Mouse (Mus musculus): ENCODE measurements around the gene Mrm3. TPM values are rescaled to one million over a fixed set of nuclear protein-coding genes. Genes with fewer than 3 reads are reported as not detected.
"Not testable (repeated sequence)": the region's sequence is repeated elsewhere in the genome, so short reads cannot be mapped to it uniquely, and the experiment has no call there.

Mrm3 gene
- polyA plus RNA-seq (2014; fragmentation: Nextera tagmentation; extraction: Ambion mirVana) = 25.2 and 29.3 TPM in 2 replicates

DNA sequence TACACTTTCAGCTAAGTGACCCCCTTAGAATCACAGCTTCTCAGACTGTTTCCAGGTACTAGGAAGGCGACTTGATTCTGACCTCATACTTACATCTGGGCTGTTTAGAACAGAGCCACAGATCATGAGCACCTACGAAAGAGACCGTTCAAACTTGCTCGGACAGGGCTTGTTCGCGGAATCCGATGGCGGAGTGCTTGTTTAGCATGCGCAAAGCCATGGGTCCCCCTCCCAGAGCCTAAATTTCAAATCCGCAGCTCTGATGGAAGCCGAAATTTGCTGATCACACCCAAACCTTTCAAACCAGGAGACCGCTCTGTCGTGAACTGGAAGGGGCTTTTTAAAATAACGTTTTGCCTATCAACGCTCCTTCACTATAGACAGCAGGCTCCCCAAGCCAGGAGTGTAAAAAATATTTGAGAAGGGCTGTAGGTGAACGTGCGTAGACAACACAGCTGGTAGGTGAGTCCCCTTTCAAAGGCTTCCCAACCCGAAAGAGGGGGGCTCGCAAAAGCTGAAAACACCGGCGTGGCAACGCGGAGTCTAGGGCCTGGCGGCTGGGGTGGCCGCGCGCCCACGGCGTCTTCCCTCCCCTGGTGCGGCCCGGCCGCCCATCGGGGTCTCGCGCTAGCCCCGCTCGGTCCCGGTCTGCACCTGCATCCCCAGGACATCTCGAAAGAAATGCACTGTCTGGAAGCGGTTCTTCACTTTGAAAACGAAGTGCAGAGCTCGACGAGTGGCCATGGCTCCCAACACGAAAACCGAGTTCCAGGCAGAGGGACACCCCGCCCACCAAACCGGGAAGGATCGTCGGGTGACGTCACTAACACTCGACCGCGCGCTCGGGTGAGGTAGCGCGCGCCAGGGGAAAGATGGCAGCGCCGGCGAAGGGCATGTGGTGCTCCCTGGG lies at the start of gene Mrm3, which contains the start of gene Glod4:
TSS of gene Mrm3 (plus strand) at position 815 of the 910 bp plus-strand sequence.
TSS of gene Glod4 (minus strand) at position 825 of the 910 bp plus-strand sequence.
- ATAC-seq (ENCODE audit: low FRiP score, low TSS enrichment) = peak; percentile 88
- Histone ChIP-seq H3K4me3 (ENCODE audit: low read length) (peak within 1 kb of the TSS; percentile 85), H3K27me3 (ENCODE audit: control insufficient read depth, insufficient read depth, low read length) (no peaks in the 10 kb centered on the region), H3K4me2 (replicated peaks; ENCODE audit: low read depth, low read length) (peak within 1 kb of the TSS; percentile 91), H3K4me1 (ENCODE audit: control insufficient read depth, insufficient read depth, low read length) (peaks cover 12% of the 10 kb centered on the region; the same call in 1 of the 2 replicates), H3K9ac (ENCODE audit: low read depth, low read length) (peak within 1 kb of the TSS; percentile 82), H3K27ac (ENCODE audit: low read depth, low read length) (peak within 1 kb of the TSS; percentile 38; the same call in 1 of the 2 replicates), H3K9me3 (ENCODE audit: control insufficient read depth, low read length) (no peaks in the 10 kb centered on the region), H3K36me3 (ENCODE audit: control insufficient read depth, insufficient read depth, low read length) (peaks cover 17% of the 10 kb centered on the region)
- WGBS = under 1% methylated on average over 61 of the region's 61 CpGs

DNA sequence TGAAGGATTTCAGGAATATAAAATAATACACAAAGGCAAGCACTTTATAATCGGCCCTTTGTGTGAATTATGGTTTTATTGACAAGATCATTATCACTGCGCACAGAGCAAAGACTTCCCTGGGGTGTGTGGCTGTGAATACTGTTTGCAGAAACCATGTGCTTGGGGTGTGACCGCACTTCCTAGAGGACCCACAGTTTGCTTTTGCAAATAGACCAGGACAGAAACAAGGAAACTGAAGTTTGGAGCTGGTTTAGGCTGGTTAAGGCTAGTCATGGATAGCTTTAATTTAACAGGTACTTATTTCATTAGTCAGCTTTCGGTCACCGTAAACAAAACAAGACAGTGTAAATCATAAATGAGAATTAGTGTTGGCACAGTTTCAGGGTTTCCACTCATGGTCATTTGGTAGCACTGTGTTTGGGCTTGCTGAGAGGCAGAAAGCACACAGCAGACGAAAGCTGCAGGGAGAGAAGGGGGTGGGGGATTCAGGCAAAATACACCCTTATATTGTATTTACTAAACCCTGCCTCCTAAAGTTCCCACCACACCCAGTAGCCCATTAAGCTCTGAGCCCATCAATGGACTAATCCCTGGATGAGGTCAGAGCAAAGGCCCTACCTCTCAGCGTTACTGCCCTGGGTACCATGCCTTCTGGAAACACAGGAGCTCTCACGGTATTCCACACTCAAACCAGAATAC lies 47.1 kb upstream of the Mrm3 start:
- Histone ChIP-seq H3K9ac (ENCODE audit: low read depth, low read length) (no peak overlapping the region), H3K27me3 (ENCODE audit: control insufficient read depth, insufficient read depth, low read length) (no peaks in the 10 kb centered on the region), H3K4me1 (ENCODE audit: control insufficient read depth, insufficient read depth, low read length) (no peaks in the 10 kb centered on the region), H3K27ac (ENCODE audit: low read depth, low read length) (no peak overlapping the region), H3K4me3 (ENCODE audit: low read length) (no peak overlapping the region), H3K36me3 (ENCODE audit: control insufficient read depth, insufficient read depth, low read length) (no peaks in the 10 kb centered on the region), H3K9me3 (ENCODE audit: control insufficient read depth, low read length) (no peaks in the 10 kb centered on the region), H3K4me2 (replicated peaks; ENCODE audit: low read depth, low read length) (no peak overlapping the region)
- ATAC-seq (ENCODE audit: low FRiP score, low TSS enrichment) = no peak
- WGBS = 62% methylated on average over 8 of the region's 8 CpGs

DNA sequence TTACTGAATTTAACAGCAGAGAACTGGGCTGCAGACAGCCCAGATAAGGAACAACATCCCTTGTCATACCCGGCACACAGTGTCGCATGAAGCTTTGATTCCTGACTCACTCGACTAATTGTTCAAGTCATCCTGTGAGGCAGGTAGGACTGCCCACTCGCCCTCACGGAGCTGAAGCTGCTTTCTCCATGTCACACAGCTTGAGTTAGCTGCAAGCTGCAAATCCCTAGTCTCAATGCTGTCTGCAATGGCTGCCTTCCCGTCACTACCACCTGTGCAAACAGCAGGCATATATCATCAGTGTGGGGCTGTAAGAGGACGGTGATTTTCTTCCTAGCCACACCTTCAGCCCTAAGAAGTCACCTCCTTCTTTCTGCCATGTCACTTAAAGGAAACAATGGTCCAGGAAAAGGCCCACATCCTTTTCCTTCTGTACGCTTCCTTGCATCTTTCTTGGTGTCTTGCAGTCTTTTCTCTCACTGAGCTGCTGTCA lies 46.5 kb upstream of the Mrm3 start:
- Histone ChIP-seq H3K27ac (ENCODE audit: low read depth, low read length) (no peak overlapping the region; the same call in 1 of the 2 replicates), H3K4me2 (replicated peaks; ENCODE audit: low read depth, low read length) (no peak overlapping the region), H3K9ac (ENCODE audit: low read depth, low read length) (no peak overlapping the region), H3K9me3 (ENCODE audit: control insufficient read depth, low read length) (no peaks in the 10 kb centered on the region), H3K4me3 (ENCODE audit: low read length) (no peak overlapping the region), H3K27me3 (ENCODE audit: control insufficient read depth, insufficient read depth, low read length) (no peaks in the 10 kb centered on the region), H3K4me1 (ENCODE audit: control insufficient read depth, insufficient read depth, low read length) (no peaks in the 10 kb centered on the region), H3K36me3 (ENCODE audit: control insufficient read depth, insufficient read depth, low read length) (no peaks in the 10 kb centered on the region)
- ATAC-seq (ENCODE audit: low FRiP score, low TSS enrichment) = no peak
- WGBS = 44% methylated on average over 8 of the region's 8 CpGs

GRCm38 (mm10) chr11:76201761-76202674 lies 41.5 kb upstream of the Mrm3 start:
- ATAC-seq (ENCODE audit: low FRiP score, low TSS enrichment) = peak; percentile 99
- Histone ChIP-seq H3K9ac (ENCODE audit: low read depth, low read length) (peak overlapping the region; percentile 91), H3K4me2 (replicated peaks; ENCODE audit: low read depth, low read length) (peak overlapping the region; percentile 99), H3K9me3 (ENCODE audit: control insufficient read depth, low read length) (no peaks in the 10 kb centered on the region), H3K4me1 (ENCODE audit: control insufficient read depth, insufficient read depth, low read length) (0 out of 2 replicates have a peak, but pooled peaks cover 9% of the 10 kb centered on the region), H3K27ac (ENCODE audit: low read depth, low read length) (no peak overlapping the region), H3K27me3 (ENCODE audit: control insufficient read depth, insufficient read depth, low read length) (no peaks in the 10 kb centered on the region), H3K36me3 (ENCODE audit: control insufficient read depth, insufficient read depth, low read length) (peaks cover 16% of the 10 kb centered on the region; the same call in 1 of the 2 replicates), H3K4me3 (ENCODE audit: low read length) (peak overlapping the region; percentile 87)
- under 1% methylated on average over 75 of the region's 90 CpGs for WGBS

GRCm38 (mm10) chr11:76206793-76207192 lies 36.7 kb upstream of the Mrm3 start:
- no peak overlapping the region for H3K4me3 ChIP-seq (ENCODE audit: low read length)
- no peak overlapping the region for H3K9ac ChIP-seq (ENCODE audit: low read depth, low read length)
- H3K4me1 ChIP-seq (ENCODE audit: control insufficient read depth, insufficient read depth, low read length) = 0 out of 2 replicates have a peak, but pooled peaks cover 9% of the 10 kb centered on the region
- H3K27me3 ChIP-seq (ENCODE audit: control insufficient read depth, insufficient read depth, low read length) = no peaks in the 10 kb centered on the region
- H3K36me3 ChIP-seq (ENCODE audit: control insufficient read depth, insufficient read depth, low read length) = peaks cover 43% of the 10 kb centered on the region
- no peak overlapping the region for H3K27ac ChIP-seq (ENCODE audit: low read depth, low read length)
- no peak for ATAC-seq (ENCODE audit: low FRiP score, low TSS enrichment)
- no peak overlapping the region for H3K4me2 ChIP-seq (replicated peaks; ENCODE audit: low read depth, low read length)
- 86% methylated on average over 5 of the region's 5 CpGs for WGBS
- no peaks in the 10 kb centered on the region for H3K9me3 ChIP-seq (ENCODE audit: control insufficient read depth, low read length)

GRCm38 (mm10) chr11:76210228-76210985 lies 33.1 kb upstream of the Mrm3 start:
- Histone ChIP-seq H3K9ac (ENCODE audit: low read depth, low read length) (no peak overlapping the region), H3K9me3 (ENCODE audit: control insufficient read depth, low read length) (no peaks in the 10 kb centered on the region), H3K27me3 (ENCODE audit: control insufficient read depth, insufficient read depth, low read length) (no peaks in the 10 kb centered on the region), H3K4me1 (ENCODE audit: control insufficient read depth, insufficient read depth, low read length) (no peaks in the 10 kb centered on the region), H3K4me2 (replicated peaks; ENCODE audit: low read depth, low read length) (no peak overlapping the region), H3K36me3 (ENCODE audit: control insufficient read depth, insufficient read depth, low read length) (peaks cover 57% of the 10 kb centered on the region), H3K27ac (ENCODE audit: low read depth, low read length) (no peak overlapping the region), H3K4me3 (ENCODE audit: low read length) (no peak overlapping the region)
- ATAC-seq (ENCODE audit: low FRiP score, low TSS enrichment) = no peak
- WGBS = 87% methylated on average over 13 of the region's 13 CpGs

GRCm38 (mm10) chr11:76211595-76211994 lies 31.9 kb upstream of the Mrm3 start:
- H3K4me3 ChIP-seq (ENCODE audit: low read length); H3K9me3 ChIP-seq (ENCODE audit: control insufficient read depth, low read length); H3K9ac ChIP-seq (ENCODE audit: low read depth, low read length); H3K27me3 ChIP-seq (ENCODE audit: control insufficient read depth, insufficient read depth, low read length); H3K4me2 ChIP-seq (replicated peaks; ENCODE audit: low read depth, low read length); ATAC-seq (ENCODE audit: low FRiP score, low TSS enrichment); H3K27ac ChIP-seq (ENCODE audit: low read depth, low read length); H3K4me1 ChIP-seq (ENCODE audit: control insufficient read depth, insufficient read depth, low read length): not testable (repeated sequence)
- 89% methylated on average over 3 of the region's 6 CpGs for WGBS
- peaks cover 51% of the 10 kb centered on the region for H3K36me3 ChIP-seq (ENCODE audit: control insufficient read depth, insufficient read depth, low read length)

GRCm38 (mm10) chr11:76213841-76214240 lies 29.7 kb upstream of the Mrm3 start:
- peaks cover 6% of the 10 kb centered on the region; the same call in 1 of the 2 replicates for H3K4me1 ChIP-seq (ENCODE audit: control insufficient read depth, insufficient read depth, low read length)
- WGBS = 83% methylated on average over 5 of the region's 5 CpGs
- no peak overlapping the region for H3K4me2 ChIP-seq (replicated peaks; ENCODE audit: low read depth, low read length)

More at GRCm38 (mm10) chr11:76213841-76214240, 29.7 kb upstream of the Mrm3 start:
- no peak overlapping the region for H3K9ac ChIP-seq (ENCODE audit: low read depth, low read length)
- no peak for ATAC-seq (ENCODE audit: low FRiP score, low TSS enrichment)
- peaks cover 32% of the 10 kb centered on the region for H3K36me3 ChIP-seq (ENCODE audit: control insufficient read depth, insufficient read depth, low read length)
- H3K9me3 ChIP-seq (ENCODE audit: control insufficient read depth, low read length) = no peaks in the 10 kb centered on the region
- no peak overlapping the region for H3K27ac ChIP-seq (ENCODE audit: low read depth, low read length)
- no peaks in the 10 kb centered on the region for H3K27me3 ChIP-seq (ENCODE audit: control insufficient read depth, insufficient read depth, low read length)
- no peak overlapping the region for H3K4me3 ChIP-seq (ENCODE audit: low read length)

All from kidney, embryonic 14.5 days (tissue).